Mouse (Mus musculus) midbrain, embryonic 16.5 days (tissue): ENCODE results near the gene Tmem242. TPM values are rescaled to one million over a fixed set of nuclear protein-coding genes. Genes with fewer than 3 reads are reported as not detected.

Experiments used
- ATAC-seq: fragments of 200-750 bp; cut with Nextera tagmentation; 2 replicates; pipeline ENCODE4 v1.8.0; 2017; ENCODE audit warnings: moderate TSS enrichment
- H3K27ac ChIP-seq: fragments of 300-500 bp; sonication (generic); 2 replicates; pipeline ENCODE4 v1.5.1; 2014; ENCODE audit warnings: mild to moderate bottlenecking, low read length, mixed read lengths
- H3K27me3 ChIP-seq: fragments of 300-500 bp; sonication (generic); 2 replicates; pipeline ENCODE4 v1.6.1; 2014; ENCODE audit warnings: low read depth, low read length, mixed read lengths; ENCODE audit not compliant: control insufficient read depth, insufficient read depth
- H3K36me3 ChIP-seq: fragments of 300-500 bp; sonication (generic); 2 replicates; pipeline ENCODE4 v1.6.1; 2014; ENCODE audit warnings: mild to moderate bottlenecking, low read length, moderate library complexity, mixed read lengths; ENCODE audit not compliant: control insufficient read depth, insufficient read depth
- H3K4me1 ChIP-seq: fragments of 300-500 bp; sonication (generic); 2 replicates; pipeline ENCODE4 v1.6.1; 2014; ENCODE audit warnings: mild to moderate bottlenecking, low read length, mixed read lengths; ENCODE audit not compliant: control insufficient read depth, insufficient read depth
- H3K4me2 ChIP-seq: fragments of 300-500 bp; sonication (generic); 2 replicates; pipeline ENCODE4 v1.6.1; 2014; ENCODE audit warnings: mild to moderate bottlenecking, low read length, mixed read lengths
- H3K4me3 ChIP-seq: fragments of 300-500 bp; sonication (generic); 2 replicates; pipeline ENCODE4 v1.5.1; 2014; ENCODE audit warnings: low read depth, mild to moderate bottlenecking, low read length, moderate library complexity, mixed read lengths
- H3K9ac ChIP-seq: fragments of 300-500 bp; sonication (generic); 2 replicates; pipeline ENCODE4 v1.6.1; 2014; ENCODE audit warnings: low read depth, low read length, mixed read lengths
- H3K9me3 ChIP-seq: fragments of 300-500 bp; sonication (generic); replicated peaks from 2 replicates; pipeline ENCODE4 v1.6.1; 2014; ENCODE audit warnings: mild to moderate bottlenecking, low read length, mixed read lengths; ENCODE audit not compliant: control insufficient read depth, poor library complexity, severe bottlenecking
- WGBS: fragments of 180-500 bp; shearing (Covaris S2); extraction: QIAGEN DNeasy Blood & Tissue Kit; methylation state at CpG from one replicate; pipeline ENCODE4 v1.1.7; 2014; 5-methylcytosine and 5-hydroxymethylcytosine counted together
- polyA plus RNA-seq: library from polyadenylated mRNA; unstranded; fragments of >200 nt; fragmentation: Nextera tagmentation; extraction: Ambion mirVana; gene quantifications from 2 replicates; pipeline ENCODE4 v1.2.1, GENCODE M21; 2015

Tmem242 gene
- polyA plus RNA-seq, 1 experiment from 2014 or later, result 109 TPM

DNA sequence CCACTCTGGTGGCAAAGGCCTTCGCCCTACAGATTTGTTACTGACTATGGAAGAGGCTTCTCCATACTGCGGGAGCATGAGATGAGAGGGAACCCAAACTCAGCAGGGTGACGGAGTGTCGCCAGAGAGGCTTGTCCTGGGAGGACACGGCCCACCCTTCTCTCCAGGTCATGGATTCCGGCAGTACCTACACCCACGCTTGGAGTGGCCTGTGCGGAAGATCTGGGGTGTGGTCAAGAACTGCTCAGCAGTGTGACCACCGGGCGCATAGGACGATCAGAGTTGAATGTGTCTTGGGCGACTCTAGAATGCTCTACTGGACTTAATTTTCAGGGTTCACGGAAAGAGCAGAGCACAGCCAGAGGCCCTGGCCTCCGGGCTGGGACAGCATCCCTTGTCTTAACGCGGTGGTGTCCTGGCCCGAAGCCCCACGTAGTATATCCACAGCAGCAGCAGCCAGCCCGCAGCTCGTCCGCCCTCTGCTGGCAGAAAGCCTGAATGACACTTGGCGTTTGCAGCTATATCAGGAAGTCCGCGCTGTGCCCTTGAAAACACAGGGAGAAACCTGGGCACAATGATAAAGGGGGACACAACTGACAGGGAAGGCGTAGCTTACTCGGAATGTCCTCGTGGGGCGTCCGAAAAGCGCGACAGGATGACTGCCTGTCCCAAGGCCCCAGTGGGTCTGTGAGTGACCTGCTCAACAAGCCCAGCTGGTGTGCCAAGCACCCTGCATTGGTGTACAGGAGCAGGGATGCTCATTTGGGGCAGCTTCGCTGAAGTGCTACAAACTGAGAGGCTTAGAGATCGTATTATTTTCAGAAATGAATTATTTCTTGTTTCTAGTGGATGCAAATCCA lies 42.7 kb downstream of the Tmem242 start:
- Histone ChIP-seq H3K36me3 (no peaks in the 10 kb centered on the region), H3K27me3 (no peaks in the 10 kb centered on the region), H3K9me3 (no peaks in the 10 kb centered on the region), H3K27ac (no peak overlapping the region), H3K4me1 (no peaks in the 10 kb centered on the region), H3K9ac (peak overlapping the region; percentile 23; the same call in 1 of the 2 replicates), H3K4me3 (no peak overlapping the region), H3K4me2 (peak overlapping the region; percentile 24)
- WGBS, result 30% methylated on average over 33 of the region's 33 CpGs
- peak; percentile 90 for ATAC-seq

DNA sequence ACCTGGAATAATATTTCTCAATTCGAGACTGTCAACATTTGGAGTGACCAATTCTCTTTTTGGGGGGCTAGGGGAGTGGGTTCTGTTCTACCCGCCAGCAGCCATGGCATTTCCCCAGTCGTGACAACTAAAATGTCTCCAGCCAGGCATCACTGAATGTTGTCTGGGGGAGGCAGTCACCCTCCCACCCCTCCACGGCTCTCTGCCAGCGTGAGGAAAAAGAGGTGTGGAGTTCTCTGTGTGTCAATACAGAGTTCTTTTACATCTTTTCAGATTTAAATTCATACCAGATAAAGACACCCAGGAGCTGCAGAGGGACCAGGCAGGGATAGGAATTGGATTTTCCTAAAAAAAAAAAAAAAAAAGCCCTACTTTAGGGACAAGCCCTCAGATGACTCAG lies 43.8 kb downstream of the Tmem242 start:
- Histone ChIP-seq H3K27ac (no peak overlapping the region), H3K4me2 (no peak overlapping the region), H3K36me3 (no peaks in the 10 kb centered on the region), H3K9ac (no peak overlapping the region), H3K9me3 (no peaks in the 10 kb centered on the region), H3K27me3 (no peaks in the 10 kb centered on the region), H3K4me1 (no peaks in the 10 kb centered on the region), H3K4me3 (no peak overlapping the region)
- ATAC-seq, result no peak
- 63% methylated on average over 5 of the region's 5 CpGs for WGBS

- H3K9ac ChIP-seq, result no peak overlapping the region
- H3K4me2 ChIP-seq, result no peak overlapping the region
- no peak overlapping the region for H3K4me3 ChIP-seq
- H3K27me3 ChIP-seq, result no peaks in the 10 kb centered on the region
- no peak for ATAC-seq
- no peaks in the 10 kb centered on the region for H3K36me3 ChIP-seq
- peaks cover under 1% of the 10 kb centered on the region for H3K4me1 ChIP-seq
- no peak overlapping the region for H3K27ac ChIP-seq
- WGBS, result 92% methylated on average over 16 of the region's 16 CpGs
- H3K9me3 ChIP-seq, result no peaks in the 10 kb centered on the region
Observed at GRCm38 (mm10) chr17:5395454-5396205, 44.4 kb downstream of the Tmem242 start.

- H3K4me3 ChIP-seq, result no peak overlapping the region
- 0 out of 2 replicates have a peak overlapping the region, but pooled peaks have one; percentile 23 for H3K9ac ChIP-seq
- H3K4me2 ChIP-seq, result no peak overlapping the region
- no peaks in the 10 kb centered on the region for H3K9me3 ChIP-seq
- peaks cover 4% of the 10 kb centered on the region for H3K4me1 ChIP-seq
- 47% methylated on average over 10 of the region's 10 CpGs for WGBS
- H3K36me3 ChIP-seq, result no peaks in the 10 kb centered on the region
- no peak for ATAC-seq
- no peak overlapping the region for H3K27ac ChIP-seq
- no peaks in the 10 kb centered on the region for H3K27me3 ChIP-seq
Observed at GRCm38 (mm10) chr17:5390682-5391081, 49.4 kb downstream of the Tmem242 start.

DNA sequence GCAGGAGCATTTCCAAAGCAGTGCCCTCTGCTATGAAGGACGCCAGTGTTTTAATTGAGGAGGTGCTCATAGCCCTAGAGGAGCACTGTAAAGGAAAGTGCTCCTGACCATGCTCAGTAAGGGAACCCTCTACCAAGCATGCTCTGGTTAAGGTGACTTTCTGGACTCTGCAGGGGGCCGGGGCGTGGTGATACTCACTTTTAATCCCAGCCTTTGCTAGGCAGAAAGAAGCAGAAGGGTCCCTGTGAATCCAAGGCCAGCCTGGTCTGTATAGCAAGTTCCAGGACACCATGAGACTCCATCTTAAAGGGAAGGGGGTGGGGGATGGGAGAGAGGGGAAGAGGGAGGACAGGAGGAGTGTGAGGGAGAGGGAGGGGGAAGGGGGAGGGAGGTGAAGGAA lies 51.7 kb downstream of the Tmem242 start:
- Histone ChIP-seq H3K27ac (no peak overlapping the region), H3K4me1 (peaks cover 4% of the 10 kb centered on the region), H3K4me2 (no peak overlapping the region), H3K9ac (no peak overlapping the region), H3K4me3 (no peak overlapping the region), H3K9me3 (no peaks in the 10 kb centered on the region), H3K36me3 (no peaks in the 10 kb centered on the region), H3K27me3 (no peaks in the 10 kb centered on the region)
- 75% methylated on average over 3 of the region's 3 CpGs for WGBS
- no peak for ATAC-seq

GRCm38 (mm10) chr17:5386885-5387545 lies 53.0 kb downstream of the Tmem242 start:
- Histone ChIP-seq H3K36me3 (no peaks in the 10 kb centered on the region), H3K4me3 (no peak overlapping the region), H3K27ac (no peak overlapping the region), H3K9ac (no peak overlapping the region), H3K4me1 (peaks cover 4% of the 10 kb centered on the region), H3K9me3 (no peaks in the 10 kb centered on the region), H3K27me3 (no peaks in the 10 kb centered on the region), H3K4me2 (no peak overlapping the region)
- ATAC-seq, result no peak
- WGBS, result 81% methylated on average over 12 of the region's 12 CpGs

DNA sequence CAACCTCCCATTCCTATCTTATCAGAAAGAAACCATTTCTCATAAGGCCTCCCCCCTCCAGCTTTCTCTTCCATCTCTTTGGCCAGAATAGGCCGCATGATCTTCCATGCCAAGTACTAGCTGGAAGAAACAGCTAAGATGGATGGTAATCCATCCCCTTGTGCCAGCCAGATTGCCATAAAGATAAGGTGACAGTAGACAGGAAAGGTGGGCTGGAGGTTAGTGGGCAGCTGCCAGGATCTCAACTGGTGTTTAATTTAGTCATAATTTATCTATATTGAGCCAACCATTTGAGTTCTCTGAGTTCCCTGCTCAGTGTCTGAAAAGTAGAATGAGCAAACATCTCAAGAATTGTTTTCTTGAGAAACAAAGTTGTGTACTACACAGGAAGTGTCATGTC lies 54.4 kb downstream of the Tmem242 start:
- H3K4me1 ChIP-seq, result peaks cover 4% of the 10 kb centered on the region
- no peak overlapping the region for H3K27ac ChIP-seq
- whole genome bisulfite sequencing, result 95% methylated on average over 1 of the region's 1 CpGs
- H3K27me3 ChIP-seq, result no peaks in the 10 kb centered on the region
- no peaks in the 10 kb centered on the region for H3K36me3 ChIP-seq
- no peaks in the 10 kb centered on the region for H3K9me3 ChIP-seq
- no peak overlapping the region for H3K4me3 ChIP-seq
- H3K4me2 ChIP-seq, result no peak overlapping the region
- no peak overlapping the region for H3K9ac ChIP-seq
- ATAC-seq, result no peak

DNA sequence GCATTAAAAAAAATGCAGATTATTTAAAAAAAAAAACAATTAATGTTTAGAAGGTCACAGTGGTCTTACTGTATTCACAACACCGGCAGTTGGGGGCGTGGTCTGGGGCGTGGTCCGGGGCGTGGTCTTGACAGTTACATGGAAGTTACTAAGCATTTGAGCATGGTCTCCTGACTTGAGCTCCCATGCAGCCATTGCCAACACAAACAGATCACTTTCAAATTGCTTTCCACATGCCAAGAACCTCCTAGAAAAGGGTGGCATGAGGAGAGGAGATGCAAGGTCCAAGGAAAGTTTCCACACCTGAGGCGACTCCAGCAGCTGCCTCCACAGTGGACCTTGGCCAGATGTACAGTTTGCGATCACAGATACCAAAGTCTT lies 62.1 kb downstream of the Tmem242 start:
- H3K27ac ChIP-seq, result no peak overlapping the region
- no peaks in the 10 kb centered on the region for H3K27me3 ChIP-seq
- no peak for ATAC-seq
- 33% methylated on average over 7 of the region's 7 CpGs for WGBS
- H3K4me1 ChIP-seq, result peaks cover 13% of the 10 kb centered on the region
- no peak overlapping the region; the same call in 1 of the 2 replicates for H3K4me2 ChIP-seq
- no peak overlapping the region for H3K4me3 ChIP-seq
- no peaks in the 10 kb centered on the region for H3K36me3 ChIP-seq
- no peaks in the 10 kb centered on the region for H3K9me3 ChIP-seq
- no peak overlapping the region for H3K9ac ChIP-seq
